Mouse (Mus musculus) ES-E14 (cell line): ENCODE measurements around the gene Nagk.

ENCODE experiments used
- CHD2 ChIP-seq: IDR thresholded peaks from 2 replicates; pipeline ENCODE4 v1.6.1; 2014; ENCODE audit warnings: mild to moderate bottlenecking, low read depth, low read length, inconsistent platforms
- HCFC1 ChIP-seq: IDR thresholded peaks from 2 replicates; pipeline ENCODE4 v1.6.1; 2012; ENCODE audit warnings: low read length, inconsistent platforms, borderline replicate concordance; ENCODE audit not compliant: insufficient read depth
- MAFK ChIP-seq: IDR thresholded peaks from 2 replicates; pipeline ENCODE4 v1.6.1; 2014; ENCODE audit warnings: mild to moderate bottlenecking, low read depth, low read length, inconsistent platforms; ENCODE audit not compliant: insufficient read depth
- ZC3H11A ChIP-seq: IDR thresholded peaks from 2 replicates; pipeline ENCODE4 v1.6.1; 2012; ENCODE audit warnings: low read depth, mild to moderate bottlenecking, inconsistent platforms, low read length, borderline replicate concordance
- ZNF384 ChIP-seq: IDR thresholded peaks from 2 replicates; pipeline ENCODE4 v1.6.1; 2012; ENCODE audit warnings: low read depth, low read length, inconsistent platforms

DNA sequence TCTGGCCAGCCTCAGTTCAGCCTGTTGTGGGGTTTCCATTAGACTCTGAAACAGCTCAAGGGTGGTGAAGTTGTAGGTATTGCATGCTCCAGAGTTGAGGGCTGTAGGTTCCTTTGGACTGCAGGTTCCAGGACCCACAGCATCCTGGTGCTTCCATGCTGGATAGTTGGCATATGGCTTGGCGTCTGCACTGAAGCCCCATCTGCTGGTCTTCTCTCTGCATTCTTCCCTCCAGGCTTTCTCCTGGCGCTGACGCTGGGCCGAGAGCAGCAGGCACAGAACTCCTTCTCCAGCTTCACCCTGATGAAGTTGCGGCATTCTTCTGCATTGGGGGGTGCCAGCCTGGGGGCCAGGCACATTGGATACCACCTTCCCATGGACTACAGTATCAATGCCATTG, 7.3 kb downstream of the Nagk start:
- TF ChIP-seq CHD2 = no peak
- TF ChIP-seq ZC3H11A = no peak
- TF ChIP-seq MAFK = no peak
- no peak for TF ChIP-seq HCFC1
- TF ChIP-seq ZNF384 = no peak
